29 mouse cellular contexts compared by ENCODE assay signal in genomic region chr19:22105648-22106047, GRCm38 (mm10). TPM values are rescaled to one million over a fixed set of nuclear protein-coding genes. Genes with fewer than 3 reads are reported as not detected.
"Had no signal": no experiment of that assay in that cellular context is flagged by ENCODE, and none has a peak within 500 bp of the region (broad histone marks: within the 10 kb centered on the region; RNA-seq: fewer than 3 reads in every experiment).

No protein-coding gene starts in this region.

- H3K4me1 ChIP-seq: heart, embryonic 13.5 days; heart, embryonic 15.5 days; hindbrain, embryonic 15.5 days; kidney, embryonic 15.5 days; limb, embryonic 13.5 days; limb, embryonic 15.5 days; liver, embryonic 12.5 days had no signal

- H3K27me3 ChIP-seq: heart, embryonic 13.5 days; heart, embryonic 15.5 days; hindbrain, embryonic 13.5 days; hindbrain, embryonic 15.5 days; kidney, embryonic 15.5 days; limb, embryonic 13.5 days; limb, embryonic 15.5 days; liver, embryonic 12.5 days had no signal

- H3K9ac ChIP-seq: heart, embryonic 13.5 days; heart, embryonic 15.5 days; hindbrain, embryonic 13.5 days; hindbrain, embryonic 15.5 days; kidney, embryonic 15.5 days; limb, embryonic 13.5 days; limb, embryonic 15.5 days; liver, embryonic 12.5 days; liver, embryonic 14.5 days had no signal

- H3K36me3 ChIP-seq: heart, embryonic 13.5 days; heart, embryonic 15.5 days; hindbrain, embryonic 13.5 days; hindbrain, embryonic 15.5 days; kidney, embryonic 15.5 days; limb, embryonic 13.5 days; limb, embryonic 15.5 days; liver, embryonic 12.5 days had no signal

- H3K27ac ChIP-seq: gastrocnemius, adult 2 months; heart, adult 2 months; heart, embryonic 13.5 days; heart, embryonic 15.5 days; hindbrain, embryonic 13.5 days; hindbrain, embryonic 15.5 days; hindbrain, postnatal 0 days; kidney, embryonic 15.5 days; kidney, postnatal 0 days; limb, embryonic 13.5 days; limb, embryonic 15.5 days; liver, embryonic 12.5 days; liver, embryonic 14.5 days had no signal

- H3K9me3 ChIP-seq: heart, embryonic 13.5 days; heart, embryonic 15.5 days; hindbrain, embryonic 13.5 days; hindbrain, embryonic 15.5 days; kidney, embryonic 15.5 days; limb, embryonic 13.5 days; limb, embryonic 15.5 days; liver, embryonic 12.5 days had no signal

- H3K4me3 ChIP-seq: gastrocnemius, adult 2 months; heart, adult 2 months; heart, embryonic 13.5 days; heart, embryonic 15.5 days; hindbrain, embryonic 13.5 days; hindbrain, embryonic 15.5 days; kidney, embryonic 15.5 days; limb, embryonic 13.5 days; limb, embryonic 15.5 days; liver, embryonic 12.5 days had no signal

- H3K4me2 ChIP-seq: heart, embryonic 11.5 days; heart, embryonic 13.5 days; heart, embryonic 15.5 days; hindbrain, embryonic 13.5 days; hindbrain, embryonic 15.5 days; kidney, embryonic 15.5 days; limb, embryonic 13.5 days; limb, embryonic 15.5 days; liver, embryonic 12.5 days had no signal

- ATAC-seq: hindbrain, postnatal 0 days; intestine, embryonic 16.5 days; liver, embryonic 12.5 days had no signal

- DNase-seq: gastrocnemius, adult 2 months; gastrocnemius, postnatal 10 days; gastrocnemius, postnatal 25 days; heart, adult 11 months; heart, adult 2 months; heart, postnatal 14 days; heart, postnatal 36 days; kidney, adult 18-20 months; kidney, adult 9 months; kidney, postnatal 14 days; kidney, postnatal 36 days; layer of hippocampus, adult 9-11 months; layer of hippocampus, postnatal 36 days; left cerebral cortex, postnatal 4 days had no signal

RNA-seq across cellular contexts. Expression of gene Trpm3, which starts 33.2 kb away (rescaled TPM):
- total RNA-seq: hematopoietic stem cell, adult 5-6 weeks; liver, adult 2 months had no signal
- polyA plus RNA-seq: liver, adult 2 months; liver, embryonic 12.5 days had no signal
